Mouse (Mus musculus) adrenal gland, postnatal 25 days (tissue): Measurements from ENCODE around the gene Hoxb6. TPM values are rescaled to one million over a fixed set of nuclear protein-coding genes. Genes with fewer than 3 reads are reported as not detected.

Experiments used
- DNase-seq: peaks from one replicate; pipeline ENCODE4 v3.0.0; 2021; ENCODE audit warnings: mixed read lengths
- total RNA-seq: library from RNA; stranded (reverse); gene quantifications from 2 replicates; pipeline ENCODE4 v1.2.3, GENCODE M21; 2021

Hoxb6 gene
- total RNA-seq, 1 experiment from 2014 or later: 78.8 TPM

- DNase-seq: no peak
Observed at GRCm38 (mm10) chr11:96336597-96336996, 44.3 kb downstream of the Hoxb6 start.

GRCm38 (mm10) chr11:96337026-96337425 lies 44.8 kb downstream of the Hoxb6 start:
- no peak for DNase-seq

GRCm38 (mm10) chr11:96338957-96339855 lies 46.9 kb downstream of the Hoxb6 start:
- no peak for DNase-seq

- no peak for DNase-seq
Observed at GRCm38 (mm10) chr11:96340698-96341365, 48.6 kb downstream of the Hoxb6 start.

DNA sequence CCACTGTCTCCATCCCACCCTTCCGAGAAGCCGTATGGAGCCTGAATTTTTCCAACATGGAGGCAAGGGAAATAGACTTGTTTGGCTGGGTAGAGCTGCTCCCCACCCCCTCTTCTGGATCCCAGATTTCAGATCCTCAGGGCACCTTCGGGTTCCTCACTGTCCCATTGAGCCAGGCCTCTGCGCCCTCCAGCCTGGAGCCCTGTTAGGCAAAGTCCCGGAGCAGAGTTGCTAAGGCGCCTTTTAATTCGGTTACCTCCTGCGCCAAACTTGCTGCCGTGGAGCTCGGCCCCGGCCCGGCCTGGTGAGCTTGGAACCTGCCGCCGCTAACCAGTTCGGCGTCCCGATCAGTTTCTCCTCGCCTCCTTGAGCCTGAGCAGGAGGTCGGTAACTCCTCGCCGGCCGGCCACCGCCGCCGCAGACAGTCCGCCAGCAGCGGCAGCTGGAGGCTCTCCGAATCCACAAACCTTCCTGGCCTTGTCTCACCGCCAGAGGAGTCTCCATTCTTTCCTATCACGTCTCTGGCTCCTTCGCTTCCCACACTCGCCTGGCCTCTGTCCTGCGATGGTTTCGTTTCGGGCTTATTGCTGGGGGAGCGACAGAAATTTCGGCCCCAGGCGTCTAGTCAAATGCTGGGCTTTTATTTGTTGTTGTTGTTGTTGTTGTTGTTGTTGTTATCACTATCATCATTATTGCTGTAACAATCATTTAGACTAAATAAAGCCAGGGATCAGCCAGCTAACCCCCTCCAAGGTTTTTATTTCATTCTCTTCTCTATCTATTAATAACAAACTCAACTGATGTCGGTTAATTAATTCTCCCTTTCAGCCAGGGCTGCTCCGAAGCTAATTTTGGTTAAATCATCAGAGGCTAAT lies 49.7 kb downstream of the Hoxb6 start:
- no peak for DNase-seq

GRCm38 (mm10) chr11:96342576-96342930 lies 50.3 kb downstream of the Hoxb6 start:
- no peak for DNase-seq

- no peak for DNase-seq
Observed at GRCm38 (mm10) chr11:96343206-96343745, 51.0 kb downstream of the Hoxb6 start.

- no peak for DNase-seq
Observed at GRCm38 (mm10) chr11:96344061-96344877, 52.0 kb downstream of the Hoxb6 start.

DNA sequence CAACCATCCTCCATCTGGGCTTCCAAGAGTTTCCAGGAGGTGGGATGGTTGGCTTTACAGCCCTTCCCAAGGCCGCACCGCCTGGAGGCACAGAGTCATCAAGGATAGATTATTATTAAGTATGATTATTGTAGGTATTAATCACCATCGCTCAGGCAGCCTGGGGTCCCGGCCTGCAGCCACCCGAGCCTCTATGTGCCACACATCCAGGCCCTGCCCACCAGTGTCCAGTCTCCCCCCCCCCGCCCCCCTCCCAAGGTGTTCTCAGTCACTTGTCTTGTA lies 52.5 kb downstream of the Hoxb6 start:
- no peak for DNase-seq

DNA sequence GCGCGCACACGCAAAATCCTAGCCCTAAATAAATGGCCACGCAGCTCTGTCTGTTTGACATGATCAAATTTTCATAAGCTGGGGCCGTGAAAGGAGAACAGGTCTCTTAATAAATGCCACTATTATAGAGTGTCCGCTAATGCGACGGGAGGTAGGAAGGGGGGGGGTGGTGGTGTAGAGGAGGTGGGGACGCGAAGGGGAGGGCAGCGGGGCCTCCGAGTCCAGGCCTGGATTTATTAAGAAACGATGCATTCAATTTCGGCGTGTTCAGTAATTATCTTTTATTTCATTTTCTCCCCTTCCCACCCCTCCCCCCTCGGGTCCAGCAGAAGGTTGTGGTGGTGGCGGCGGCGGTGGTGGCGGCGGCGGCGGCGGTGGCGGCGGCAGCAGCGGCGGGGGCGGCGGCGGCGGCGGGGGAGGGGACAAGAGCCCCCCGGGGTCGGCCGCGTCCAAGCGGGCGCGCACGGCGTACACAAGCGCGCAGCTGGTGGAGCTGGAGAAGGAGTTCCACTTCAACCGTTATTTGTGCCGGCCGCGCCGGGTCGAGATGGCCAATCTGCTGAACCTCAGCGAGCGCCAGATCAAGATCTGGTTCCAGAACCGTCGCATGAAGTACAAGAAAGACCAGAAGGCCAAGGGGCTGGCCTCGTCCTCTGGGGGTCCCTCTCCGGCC lies 53.1 kb downstream of the Hoxb6 start:
- DNase-seq: no peak

GRCm38 (mm10) chr11:96345893-96346806 lies 53.9 kb downstream of the Hoxb6 start:
- DNase-seq: no peak

DNA sequence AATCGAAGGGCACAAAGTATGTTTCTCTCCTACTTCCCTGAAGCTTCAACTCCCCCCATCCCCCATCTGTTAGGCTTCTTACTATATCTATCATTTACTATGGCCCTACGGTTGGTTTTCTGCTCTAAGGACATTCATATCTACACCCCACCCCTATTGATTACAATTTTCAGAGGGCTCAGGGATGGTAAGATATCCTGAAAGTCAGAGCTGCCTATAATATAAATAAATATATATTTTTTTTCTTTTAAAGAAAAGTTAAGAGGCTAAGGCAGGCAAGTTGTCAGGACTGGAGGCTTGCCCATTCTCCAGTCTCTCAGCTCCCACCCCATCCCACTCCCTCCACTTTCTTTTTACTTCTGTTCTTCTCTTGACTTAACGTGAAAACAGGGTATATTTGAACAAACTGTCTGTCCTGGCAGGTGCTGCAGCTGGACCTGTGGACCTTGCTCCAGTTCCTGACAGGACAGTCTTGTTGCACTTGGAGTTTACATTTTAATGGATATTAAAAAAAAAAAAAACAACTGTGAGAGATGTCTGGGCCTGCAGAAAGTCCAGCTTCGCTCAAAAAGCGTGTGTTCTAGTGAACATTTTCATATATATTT lies 54.7 kb downstream of the Hoxb6 start:
- DNase-seq: no peak

- DNase-seq: no peak
Observed at GRCm38 (mm10) chr11:96347717-96348116, 55.4 kb downstream of the Hoxb6 start.

GRCm38 (mm10) chr11:96348141-96348928 lies 56.1 kb downstream of the Hoxb6 start:
- no peak for DNase-seq

DNA sequence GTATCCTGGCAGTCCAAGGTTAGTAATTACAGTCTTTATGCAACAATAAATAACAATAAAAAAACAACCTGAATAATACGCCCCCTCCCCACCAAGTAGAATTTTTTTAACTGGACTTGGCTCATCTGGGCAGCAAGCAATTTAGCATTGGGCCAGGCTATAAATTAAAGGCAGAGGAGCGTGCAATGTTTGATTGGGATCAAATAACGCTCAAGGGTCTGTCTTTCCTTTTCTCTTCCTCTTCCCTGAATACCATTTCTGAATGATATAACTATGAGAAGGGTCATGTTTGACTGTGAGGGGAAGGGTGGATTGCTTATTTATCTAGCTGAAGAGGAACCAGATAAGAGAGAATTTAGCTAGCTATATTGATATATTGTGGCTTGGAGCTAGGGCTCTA lies 56.7 kb downstream of the Hoxb6 start:
- no peak for DNase-seq

GRCm38 (mm10) chr11:96349491-96350340 lies 57.4 kb downstream of the Hoxb6 start:
- no peak for DNase-seq

- DNase-seq: no peak
Observed at GRCm38 (mm10) chr11:96350341-96350624, 58.0 kb downstream of the Hoxb6 start, which contains the start of gene Hoxb2. Hoxb2 (plus strand) TSS chr11:96350525.

DNA sequence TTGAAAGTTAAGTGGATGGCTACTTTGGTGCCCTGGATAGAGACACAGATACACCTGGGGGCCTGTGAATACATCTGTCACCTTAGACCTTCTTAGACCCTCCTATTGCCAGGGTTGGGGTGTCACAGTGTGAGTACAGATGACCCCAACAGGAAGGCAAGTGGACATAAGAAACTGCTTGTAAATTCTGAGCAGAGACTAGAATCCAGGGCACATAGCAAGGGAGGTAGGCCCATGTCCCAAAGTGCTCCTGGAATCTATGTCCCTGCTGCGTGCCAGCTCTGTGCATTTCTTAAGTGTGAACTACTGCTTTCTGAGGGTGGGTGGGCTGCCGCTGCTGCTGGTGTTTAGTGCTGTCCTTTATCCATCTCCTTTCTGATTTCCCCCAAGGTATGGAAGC lies 58.5 kb downstream of the Hoxb6 start:
- DNase-seq: no peak
